Mouse (Mus musculus): ENCODE measurements at regions not wholly inside any gene's neighbourhood (a gene's known extent, or its start where the extent isn't known, plus 50 kb on each side); places are given as distances from the start of the nearest gene placed in this dataset.

- 51% methylated on average over 6 of the region's 6 CpGs for WGBS (ENCODE audit: insufficient replicate concordance)
- no peak for ATAC-seq (ENCODE audit: low read depth)
- H3K27ac ChIP-seq (ENCODE audit: low read length): no peak overlapping the region
Measured at GRCm38 (mm10) chr7:137805361-137805760, 367.9 kb downstream of the Glrx3 start.

DNA sequence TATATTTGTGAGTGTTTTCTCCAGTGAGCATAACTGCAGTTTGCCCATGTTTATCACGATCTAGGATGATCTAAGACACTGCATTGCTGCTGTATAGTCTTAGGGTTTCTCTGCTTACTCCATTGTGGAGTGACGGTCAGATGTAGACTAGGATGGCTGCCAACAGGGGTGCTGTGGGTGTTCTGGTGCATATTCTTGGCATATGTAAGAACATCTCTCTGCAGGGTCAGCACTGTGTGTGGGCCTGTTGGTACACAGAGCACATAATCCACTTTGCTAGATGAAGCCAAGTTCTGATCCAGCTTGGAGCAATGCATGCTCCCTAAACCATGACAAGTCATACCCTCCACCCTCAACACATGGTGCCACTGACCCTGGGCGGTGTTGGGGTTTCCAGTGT is 375.4 kb downstream of the Glrx3 start:
- Histone ChIP-seq H3K36me3 (ENCODE audit: control insufficient read depth, insufficient read depth) (no peaks in the 10 kb centered on the region), H3K4me3 (ENCODE audit: low read depth, low read length) (no peak overlapping the region), H3K9me3 (replicated peaks; ENCODE audit: control insufficient read depth, low read length) (no peaks in the 10 kb centered on the region), H3K4me1 (ENCODE audit: control insufficient read depth, low read depth, low read length) (no peaks in the 10 kb centered on the region), H3K27ac (ENCODE audit: low read length) (no peak overlapping the region), H3K27me3 (ENCODE audit: control insufficient read depth, insufficient read depth, low read depth, low read length) (no peaks in the 10 kb centered on the region), H3K9ac (ENCODE audit: low read depth, low read length) (no peak overlapping the region), H3K4me2 (ENCODE audit: low read depth, low read length) (no peak overlapping the region)
- ATAC-seq (ENCODE audit: low read depth): no peak
- 47% methylated on average over 3 of the region's 3 CpGs for WGBS (ENCODE audit: insufficient replicate concordance)

More at GRCm38 (mm10) chr7:137805361-137805760, 367.9 kb downstream of the Glrx3 start:
- Histone ChIP-seq H3K9ac (ENCODE audit: low read depth, low read length) (no peak overlapping the region), H3K4me2 (ENCODE audit: low read depth, low read length) (no peak overlapping the region), H3K4me1 (ENCODE audit: control insufficient read depth, low read depth, low read length) (no peaks in the 10 kb centered on the region), H3K27me3 (ENCODE audit: control insufficient read depth, insufficient read depth, low read depth, low read length) (no peaks in the 10 kb centered on the region), H3K9me3 (replicated peaks; ENCODE audit: control insufficient read depth, low read length) (no peaks in the 10 kb centered on the region), H3K36me3 (ENCODE audit: control insufficient read depth, insufficient read depth) (no peaks in the 10 kb centered on the region), H3K4me3 (ENCODE audit: low read depth, low read length) (no peak overlapping the region)

GRCm38 (mm10) chr7:137840520-137840919 is 403.1 kb downstream of the Glrx3 start:
- Histone ChIP-seq H3K4me2 (ENCODE audit: low read depth, low read length) (no peak overlapping the region), H3K4me1 (ENCODE audit: control insufficient read depth, low read depth, low read length) (no peaks in the 10 kb centered on the region), H3K27me3 (ENCODE audit: control insufficient read depth, insufficient read depth, low read depth, low read length) (no peaks in the 10 kb centered on the region), H3K9me3 (replicated peaks; ENCODE audit: control insufficient read depth, low read length) (no peaks in the 10 kb centered on the region), H3K4me3 (ENCODE audit: low read depth, low read length) (no peak overlapping the region), H3K36me3 (ENCODE audit: control insufficient read depth, insufficient read depth) (no peaks in the 10 kb centered on the region), H3K27ac (ENCODE audit: low read length) (no peak overlapping the region), H3K9ac (ENCODE audit: low read depth, low read length) (no peak overlapping the region)
- 57% methylated on average over 2 of the region's 2 CpGs for WGBS (ENCODE audit: insufficient replicate concordance)
- no peak for ATAC-seq (ENCODE audit: low read depth)

- WGBS (ENCODE audit: insufficient replicate concordance): 59% methylated on average over 5 of the region's 5 CpGs
Measured at GRCm38 (mm10) chr7:137841044-137841443, 403.6 kb downstream of the Glrx3 start.

DNA sequence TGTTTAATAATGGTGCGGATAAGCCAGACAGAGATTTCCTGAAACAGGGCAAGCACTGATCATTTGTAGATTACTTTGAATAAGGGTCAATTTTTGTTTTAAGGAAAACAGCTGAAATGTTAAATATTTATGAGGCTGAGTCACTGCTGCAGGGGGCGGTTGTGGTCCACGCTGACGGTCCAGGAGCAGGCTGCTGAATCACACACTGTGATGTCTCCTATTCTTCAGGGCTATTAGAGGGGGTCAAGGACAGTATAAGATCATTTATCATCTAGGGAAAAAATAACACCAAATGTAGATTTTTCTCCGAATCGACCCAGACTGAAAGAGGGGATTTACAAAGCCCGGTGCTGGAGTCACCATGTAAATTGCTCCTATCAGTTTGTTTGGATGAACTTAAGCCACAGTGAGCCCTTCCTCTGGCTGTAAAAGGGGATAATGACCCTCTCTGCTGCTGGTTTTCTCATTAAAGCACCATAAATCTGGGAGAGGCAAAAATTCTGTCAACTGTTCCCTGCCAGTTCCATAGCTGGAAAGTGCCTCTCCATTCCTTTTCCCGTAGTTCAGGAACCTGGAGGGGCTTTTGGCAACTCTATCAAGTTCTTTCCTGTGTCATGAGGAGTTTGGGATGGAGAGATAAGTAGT is 404.2 kb downstream of the Glrx3 start:
- H3K9me3 ChIP-seq (replicated peaks; ENCODE audit: control insufficient read depth, low read length): no peaks in the 10 kb centered on the region
- no peaks in the 10 kb centered on the region for H3K36me3 ChIP-seq (ENCODE audit: control insufficient read depth, insufficient read depth)
- no peak overlapping the region for H3K9ac ChIP-seq (ENCODE audit: low read depth, low read length)
- H3K27me3 ChIP-seq (ENCODE audit: control insufficient read depth, insufficient read depth, low read depth, low read length): no peaks in the 10 kb centered on the region
- 40% methylated on average over 8 of the region's 8 CpGs for WGBS (ENCODE audit: insufficient replicate concordance)
- H3K4me1 ChIP-seq (ENCODE audit: control insufficient read depth, low read depth, low read length): no peaks in the 10 kb centered on the region
- H3K4me3 ChIP-seq (ENCODE audit: low read depth, low read length): no peak overlapping the region
- no peak overlapping the region for H3K27ac ChIP-seq (ENCODE audit: low read length)
- no peak overlapping the region for H3K4me2 ChIP-seq (ENCODE audit: low read depth, low read length)
- ATAC-seq (ENCODE audit: low read depth): no peak

More at GRCm38 (mm10) chr7:137841044-137841443, 403.6 kb downstream of the Glrx3 start:
- Histone ChIP-seq H3K9ac (ENCODE audit: low read depth, low read length) (no peak overlapping the region), H3K9me3 (replicated peaks; ENCODE audit: control insufficient read depth, low read length) (no peaks in the 10 kb centered on the region), H3K36me3 (ENCODE audit: control insufficient read depth, insufficient read depth) (no peaks in the 10 kb centered on the region), H3K4me1 (ENCODE audit: control insufficient read depth, low read depth, low read length) (no peaks in the 10 kb centered on the region), H3K4me2 (ENCODE audit: low read depth, low read length) (no peak overlapping the region), H3K4me3 (ENCODE audit: low read depth, low read length) (no peak overlapping the region), H3K27ac (ENCODE audit: low read length) (no peak overlapping the region), H3K27me3 (ENCODE audit: control insufficient read depth, insufficient read depth, low read depth, low read length) (no peaks in the 10 kb centered on the region)
- no peak for ATAC-seq (ENCODE audit: low read depth)

DNA sequence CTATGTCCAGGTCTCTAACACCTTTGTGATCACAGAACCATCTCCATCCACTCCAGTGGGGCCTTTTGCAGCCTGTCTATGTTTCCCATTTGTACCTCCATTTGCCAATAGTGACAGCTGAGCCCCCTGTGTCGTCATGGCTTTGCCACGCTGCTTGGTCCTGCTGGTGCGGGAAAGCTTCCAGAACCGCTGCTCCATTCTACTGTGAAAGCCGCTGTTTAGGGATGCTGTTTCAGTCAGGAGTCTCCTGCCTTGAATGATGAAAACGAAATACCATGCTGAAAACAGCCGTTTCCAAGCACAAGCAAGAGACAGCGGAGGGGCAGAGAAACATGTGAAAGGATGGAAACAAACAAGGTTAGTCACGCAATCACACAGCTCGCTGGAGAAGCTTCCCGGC is 410.4 kb downstream of the Glrx3 start:
- H3K4me2 ChIP-seq (ENCODE audit: low read depth, low read length): no peak overlapping the region
- H3K27ac ChIP-seq (ENCODE audit: low read length): no peak overlapping the region
- H3K4me1 ChIP-seq (ENCODE audit: control insufficient read depth, low read depth, low read length): no peaks in the 10 kb centered on the region
- H3K36me3 ChIP-seq (ENCODE audit: control insufficient read depth, insufficient read depth): no peaks in the 10 kb centered on the region
- H3K4me3 ChIP-seq (ENCODE audit: low read depth, low read length): no peak overlapping the region
- H3K9me3 ChIP-seq (replicated peaks; ENCODE audit: control insufficient read depth, low read length): no peaks in the 10 kb centered on the region
- WGBS (ENCODE audit: insufficient replicate concordance): 71% methylated on average over 11 of the region's 11 CpGs
- no peak overlapping the region for H3K9ac ChIP-seq (ENCODE audit: low read depth, low read length)
- no peaks in the 10 kb centered on the region for H3K27me3 ChIP-seq (ENCODE audit: control insufficient read depth, insufficient read depth, low read depth, low read length)
- ATAC-seq (ENCODE audit: low read depth): no peak

GRCm38 (mm10) chr7:137851061-137851460 is 413.6 kb downstream of the Glrx3 start:
- Histone ChIP-seq H3K9me3 (replicated peaks; ENCODE audit: control insufficient read depth, low read length) (no peaks in the 10 kb centered on the region), H3K27me3 (ENCODE audit: control insufficient read depth, insufficient read depth, low read depth, low read length) (no peaks in the 10 kb centered on the region), H3K27ac (ENCODE audit: low read length) (no peak overlapping the region), H3K9ac (ENCODE audit: low read depth, low read length) (no peak overlapping the region), H3K4me3 (ENCODE audit: low read depth, low read length) (no peak overlapping the region), H3K4me1 (ENCODE audit: control insufficient read depth, low read depth, low read length) (no peaks in the 10 kb centered on the region), H3K36me3 (ENCODE audit: control insufficient read depth, insufficient read depth) (no peaks in the 10 kb centered on the region), H3K4me2 (ENCODE audit: low read depth, low read length) (no peak overlapping the region)
- no peak for ATAC-seq (ENCODE audit: low read depth)
- WGBS (ENCODE audit: insufficient replicate concordance): 49% methylated on average over 4 of the region's 4 CpGs

DNA sequence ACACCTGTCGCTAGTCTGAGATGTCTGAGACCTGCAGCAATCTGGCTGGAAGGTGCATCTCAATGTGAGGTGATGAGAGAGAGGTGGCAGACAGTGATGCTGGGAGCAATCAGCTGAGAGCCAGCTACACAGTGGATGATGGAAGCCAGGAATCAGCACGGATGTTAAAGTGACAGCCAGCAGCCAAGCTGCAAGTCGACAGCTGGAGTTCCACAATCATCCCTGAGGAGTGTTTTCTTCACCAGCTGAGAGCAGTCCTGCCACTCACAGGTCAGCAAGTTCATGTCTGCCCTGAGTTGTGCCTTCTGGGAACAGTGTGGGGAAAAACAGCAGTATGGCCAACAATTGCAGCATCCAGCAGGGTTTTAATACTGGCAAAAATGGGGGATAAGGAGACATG is 422.3 kb downstream of the Glrx3 start:
- 44% methylated on average over 3 of the region's 3 CpGs for WGBS (ENCODE audit: insufficient replicate concordance)
- H3K4me1 ChIP-seq (ENCODE audit: control insufficient read depth, low read depth, low read length): no peaks in the 10 kb centered on the region
- no peak overlapping the region for H3K4me2 ChIP-seq (ENCODE audit: low read depth, low read length)
- H3K9me3 ChIP-seq (replicated peaks; ENCODE audit: control insufficient read depth, low read length): no peaks in the 10 kb centered on the region
- no peak overlapping the region for H3K27ac ChIP-seq (ENCODE audit: low read length)
- H3K36me3 ChIP-seq (ENCODE audit: control insufficient read depth, insufficient read depth): no peaks in the 10 kb centered on the region
- no peak for ATAC-seq (ENCODE audit: low read depth)
- no peak overlapping the region for H3K4me3 ChIP-seq (ENCODE audit: low read depth, low read length)
- H3K9ac ChIP-seq (ENCODE audit: low read depth, low read length): no peak overlapping the region
- no peaks in the 10 kb centered on the region for H3K27me3 ChIP-seq (ENCODE audit: control insufficient read depth, insufficient read depth, low read depth, low read length)

DNA sequence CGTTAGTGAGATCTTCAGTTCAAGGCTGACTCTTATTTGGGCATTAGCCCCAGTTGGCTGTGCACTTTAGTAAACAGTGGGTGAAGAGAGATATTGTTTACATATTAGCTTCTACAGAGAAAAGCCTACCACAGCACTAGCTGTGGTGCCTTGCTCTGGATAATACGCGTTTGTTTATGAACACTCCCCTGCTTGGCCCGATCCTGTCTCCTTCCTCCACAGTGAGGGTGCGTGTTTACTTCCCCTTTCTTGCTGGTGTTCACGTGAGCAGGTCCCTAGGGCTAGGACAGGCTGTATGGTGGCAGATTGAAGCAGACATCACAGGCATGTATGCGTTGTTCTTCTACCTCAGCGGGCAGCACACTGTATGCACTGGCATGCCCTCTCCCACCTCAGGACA is 423.1 kb downstream of the Glrx3 start:
- Histone ChIP-seq H3K9me3 (replicated peaks; ENCODE audit: control insufficient read depth, low read length) (no peaks in the 10 kb centered on the region), H3K4me3 (ENCODE audit: low read depth, low read length) (no peak overlapping the region), H3K4me2 (ENCODE audit: low read depth, low read length) (no peak overlapping the region), H3K4me1 (ENCODE audit: control insufficient read depth, low read depth, low read length) (no peaks in the 10 kb centered on the region), H3K9ac (ENCODE audit: low read depth, low read length) (no peak overlapping the region), H3K27ac (ENCODE audit: low read length) (no peak overlapping the region), H3K27me3 (ENCODE audit: control insufficient read depth, insufficient read depth, low read depth, low read length) (no peaks in the 10 kb centered on the region), H3K36me3 (ENCODE audit: control insufficient read depth, insufficient read depth) (no peaks in the 10 kb centered on the region)
- 30% methylated on average over 8 of the region's 8 CpGs for WGBS (ENCODE audit: insufficient replicate concordance)
- ATAC-seq (ENCODE audit: low read depth): no peak

Measured in liver, embryonic 16.5 days (tissue).